Mouse (Mus musculus) heart, embryonic 11.5 days (tissue): ENCODE data around the gene Gm20388. TPM values are rescaled to one million over a fixed set of nuclear protein-coding genes. Genes with fewer than 3 reads are reported as not detected.
A peak's percentile ranks its signal among the peaks of the same experiment; 100 is the strongest.

Source experiments
- ATAC-seq: fragments of 200-750 bp; cut with Nextera tagmentation; replicated peaks from 2 replicates; pipeline ENCODE4 v1.8.0; 2017; ENCODE audit warnings: moderate library complexity; ENCODE audit not compliant: insufficient number of reproducible peaks, low FRiP score, low TSS enrichment
- H3K27ac ChIP-seq: fragments of 300-500 bp; sonication (generic); 2 replicates; pipeline ENCODE4 v1.5.1; 2014; ENCODE audit warnings: mild to moderate bottlenecking, low read depth, low read length
- H3K27me3 ChIP-seq: fragments of 300-500 bp; sonication (generic); 2 replicates; pipeline ENCODE4 v1.6.1; 2014; ENCODE audit warnings: mild to moderate bottlenecking, low read length, mixed read lengths; ENCODE audit not compliant: control insufficient read depth, insufficient read depth
- H3K36me3 ChIP-seq: fragments of 300-500 bp; sonication (generic); 2 replicates; pipeline ENCODE4 v1.6.1; 2014; ENCODE audit warnings: mild to moderate bottlenecking, low read length, moderate library complexity, mixed read lengths; ENCODE audit not compliant: control insufficient read depth, insufficient read depth
- H3K4me1 ChIP-seq: fragments of 300-500 bp; sonication (generic); 2 replicates; pipeline ENCODE4 v1.6.1; 2014; ENCODE audit warnings: low read length; ENCODE audit not compliant: control insufficient read depth, insufficient read depth
- H3K4me2 ChIP-seq: fragments of 300-500 bp; sonication (generic); 2 replicates; pipeline ENCODE4 v1.6.1; 2014; ENCODE audit warnings: mild to moderate bottlenecking, moderate library complexity
- H3K4me3 ChIP-seq: fragments of 300-500 bp; sonication (generic); 2 replicates; pipeline ENCODE4 v1.5.1; 2014; ENCODE audit warnings: low read depth, low read length
- H3K9ac ChIP-seq: fragments of 300-500 bp; sonication (generic); 2 replicates; pipeline ENCODE4 v1.6.1; 2014; ENCODE audit warnings: mild to moderate bottlenecking, low read depth, low read length, moderate library complexity
- H3K9me3 ChIP-seq: fragments of 300-500 bp; sonication (generic); replicated peaks from 2 replicates; pipeline ENCODE4 v1.6.1; 2016; ENCODE audit warnings: low read length; ENCODE audit not compliant: control insufficient read depth
- WGBS: fragments of 180-500 bp; shearing (Covaris S2); extraction: QIAGEN DNeasy Blood & Tissue Kit; methylation state at CpG from one replicate; pipeline ENCODE4 v1.1.7; 2014; ENCODE audit not compliant: insufficient replicate concordance; 5-methylcytosine and 5-hydroxymethylcytosine counted together
- polyA plus RNA-seq: library from polyadenylated mRNA; unstranded; fragments of >200 nt; fragmentation: Nextera tagmentation; extraction: Ambion mirVana; gene quantifications from 2 replicates; pipeline ENCODE4 v1.2.1, GENCODE M21; 2014

The Gm20388 gene
- polyA plus RNA-seq, 1 experiment from 2014 or later = 6.4 TPM

DNA sequence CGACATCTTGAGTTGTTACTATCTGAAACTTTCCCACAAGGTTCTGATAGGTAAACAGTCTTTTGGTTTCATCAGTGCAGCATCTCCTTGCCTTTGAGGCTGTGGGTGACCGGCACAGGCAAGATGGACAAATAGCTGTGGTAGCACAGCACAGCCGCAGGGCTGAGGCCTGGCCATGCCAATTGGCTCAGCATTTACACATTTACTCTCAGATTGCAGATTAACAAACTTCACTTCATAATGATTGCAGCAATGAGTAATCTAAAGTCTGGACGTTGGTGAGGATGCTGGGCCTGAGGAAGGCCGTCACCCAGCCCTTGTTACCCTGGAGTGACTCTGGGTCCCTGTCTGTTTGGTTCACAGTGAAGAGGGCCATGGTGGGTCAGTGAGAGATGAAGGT lies 4332.3 kb downstream of the Gm20388 start:
- 90% methylated on average over 5 of the region's 5 CpGs for WGBS
- peaks cover 3% of the 10 kb centered on the region; the same call in 1 of the 2 replicates for H3K36me3 ChIP-seq
- peaks cover 43% of the 10 kb centered on the region for H3K4me1 ChIP-seq
- H3K9ac ChIP-seq = no peak overlapping the region
- peaks cover 4% of the 10 kb centered on the region; the same call in 1 of the 2 replicates for H3K27me3 ChIP-seq
- no peak overlapping the region for H3K4me3 ChIP-seq
- no peak for ATAC-seq
- H3K9me3 ChIP-seq = 0 out of 2 replicates have a peak, but pooled peaks cover 2% of the 10 kb centered on the region
- H3K27ac ChIP-seq = no peak overlapping the region
- no peak overlapping the region for H3K4me2 ChIP-seq

DNA sequence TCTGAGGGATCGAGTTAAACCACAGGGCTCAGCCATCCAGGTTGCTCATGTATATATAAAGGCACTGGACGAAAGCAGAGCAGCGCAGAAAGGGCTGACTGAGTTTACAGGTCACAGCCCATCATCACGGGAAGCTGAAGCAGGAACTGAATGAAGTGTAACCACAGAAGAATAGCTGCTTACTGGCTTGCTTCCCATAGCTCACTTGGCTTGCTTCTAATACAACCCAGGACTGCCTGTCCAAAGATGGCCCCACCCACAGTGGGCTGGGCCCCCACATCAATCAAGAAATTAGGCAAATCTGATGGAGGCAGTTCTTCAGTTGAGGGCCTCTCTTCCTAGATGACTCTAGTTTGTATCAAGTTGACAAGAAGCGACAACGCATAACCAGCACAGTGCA lies 4336.9 kb downstream of the Gm20388 start:
- Histone ChIP-seq H3K27ac (no peak overlapping the region), H3K4me3 (no peak overlapping the region), H3K9ac (no peak overlapping the region), H3K4me1 (peaks cover 26% of the 10 kb centered on the region), H3K4me2 (no peak overlapping the region), H3K9me3 (0 out of 2 replicates have a peak, but pooled peaks cover 2% of the 10 kb centered on the region), H3K27me3 (peaks cover 2% of the 10 kb centered on the region; the same call in 1 of the 2 replicates), H3K36me3 (0 out of 2 replicates have a peak, but pooled peaks cover 3% of the 10 kb centered on the region)
- ATAC-seq = no peak
- WGBS = 90% methylated on average over 6 of the region's 6 CpGs

DNA sequence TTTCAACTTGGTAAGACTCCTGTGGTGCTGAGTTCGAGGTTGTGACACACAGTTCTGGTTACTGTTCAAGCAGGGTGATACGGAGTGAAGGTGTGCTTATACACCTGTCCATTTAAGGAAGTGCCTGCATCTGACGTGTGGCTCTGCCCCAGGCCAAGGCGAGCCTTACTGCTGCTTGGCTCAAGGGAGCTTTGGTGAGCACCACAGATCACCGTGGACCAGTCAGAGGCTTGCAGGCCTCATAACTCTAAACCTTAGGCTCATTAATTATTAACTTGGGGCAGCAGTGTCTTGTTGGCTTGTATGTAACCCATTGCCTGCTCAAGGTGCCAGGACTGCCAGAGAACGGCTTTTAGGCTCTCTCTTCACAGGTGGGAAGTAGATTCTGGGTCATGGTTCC lies 4338.0 kb downstream of the Gm20388 start:
- 83% methylated on average over 6 of the region's 6 CpGs for WGBS
- Histone ChIP-seq H3K4me1 (peaks cover 26% of the 10 kb centered on the region), H3K27me3 (peaks cover 2% of the 10 kb centered on the region; the same call in 1 of the 2 replicates), H3K4me3 (no peak overlapping the region), H3K36me3 (0 out of 2 replicates have a peak, but pooled peaks cover 2% of the 10 kb centered on the region), H3K9ac (no peak overlapping the region), H3K4me2 (no peak overlapping the region), H3K9me3 (0 out of 2 replicates have a peak, but pooled peaks cover 2% of the 10 kb centered on the region), H3K27ac (no peak overlapping the region)
- ATAC-seq = no peak

DNA sequence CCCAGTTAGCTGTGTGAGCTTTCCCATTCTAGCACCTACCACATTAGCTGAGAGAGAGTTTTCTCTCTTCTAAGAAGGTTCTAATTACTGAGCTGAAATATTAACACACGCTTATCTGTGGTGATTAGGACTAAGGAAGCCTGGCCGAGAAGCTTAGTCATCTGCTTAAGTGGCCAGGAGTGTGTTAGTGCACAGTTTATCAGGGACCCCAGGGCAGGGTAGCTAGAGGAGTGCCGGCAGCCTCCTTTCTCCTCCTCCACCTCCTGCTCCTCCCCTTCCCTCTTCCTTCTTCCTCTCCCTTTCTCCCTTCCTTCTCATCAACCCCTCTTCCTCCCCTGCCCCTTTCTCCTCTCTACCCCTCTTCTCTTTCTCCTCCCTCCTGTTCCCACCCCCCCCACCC lies 4339.6 kb downstream of the Gm20388 start:
- no peak overlapping the region for H3K27ac ChIP-seq
- H3K36me3 ChIP-seq = no peaks in the 10 kb centered on the region
- WGBS = 14% methylated on average over 3 of the region's 3 CpGs
- peaks cover 2% of the 10 kb centered on the region; the same call in 1 of the 2 replicates for H3K27me3 ChIP-seq
- no peak overlapping the region for H3K4me3 ChIP-seq
- no peak overlapping the region for H3K9ac ChIP-seq
- H3K4me2 ChIP-seq = no peak overlapping the region; the same call in 1 of the 2 replicates
- no peak; the same call in 1 of the 2 replicates for ATAC-seq
- H3K9me3 ChIP-seq = no peaks in the 10 kb centered on the region
- peaks cover 26% of the 10 kb centered on the region for H3K4me1 ChIP-seq

GRCm38 (mm10) chr8:124250785-124251184 lies 4340.1 kb downstream of the Gm20388 start:
- Histone ChIP-seq H3K9ac (no peak overlapping the region), H3K4me2 (no peak overlapping the region), H3K9me3 (no peaks in the 10 kb centered on the region), H3K4me1 (peaks cover 28% of the 10 kb centered on the region), H3K27ac (no peak overlapping the region), H3K36me3 (no peaks in the 10 kb centered on the region), H3K4me3 (no peak overlapping the region), H3K27me3 (peaks cover 2% of the 10 kb centered on the region; the same call in 1 of the 2 replicates)
- 32% methylated on average over 4 of the region's 4 CpGs for WGBS
- no peak for ATAC-seq

GRCm38 (mm10) chr8:124252533-124252950 lies 4341.9 kb downstream of the Gm20388 start:
- H3K36me3 ChIP-seq = no peaks in the 10 kb centered on the region
- no peak overlapping the region for H3K4me3 ChIP-seq
- peaks cover 39% of the 10 kb centered on the region for H3K4me1 ChIP-seq
- H3K4me2 ChIP-seq = no peak overlapping the region
- H3K27ac ChIP-seq = no peak overlapping the region
- 88% methylated on average over 5 of the region's 5 CpGs for WGBS
- H3K9ac ChIP-seq = no peak overlapping the region
- H3K27me3 ChIP-seq = peaks cover 1% of the 10 kb centered on the region; the same call in 1 of the 2 replicates
- H3K9me3 ChIP-seq = no peaks in the 10 kb centered on the region
- ATAC-seq = no peak

GRCm38 (mm10) chr8:124253939-124254338 lies 4343.3 kb downstream of the Gm20388 start:
- Histone ChIP-seq H3K9ac (no peak overlapping the region), H3K4me3 (no peak overlapping the region), H3K27me3 (no peaks in the 10 kb centered on the region), H3K27ac (no peak overlapping the region), H3K9me3 (no peaks in the 10 kb centered on the region), H3K4me1 (peaks cover 45% of the 10 kb centered on the region), H3K36me3 (no peaks in the 10 kb centered on the region), H3K4me2 (no peak overlapping the region)
- ATAC-seq = no peak
- 86% methylated on average over 6 of the region's 6 CpGs for WGBS

GRCm38 (mm10) chr8:124256841-124257240 lies 4346.2 kb downstream of the Gm20388 start:
- no peak for ATAC-seq
- Histone ChIP-seq H3K4me3 (no peak overlapping the region), H3K9ac (peak overlapping the region; percentile 43; the same call in 1 of the 2 replicates), H3K9me3 (no peaks in the 10 kb centered on the region), H3K36me3 (no peaks in the 10 kb centered on the region), H3K27me3 (no peaks in the 10 kb centered on the region), H3K4me2 (no peak overlapping the region), H3K27ac (no peak overlapping the region), H3K4me1 (peaks cover 39% of the 10 kb centered on the region)
- WGBS = 64% methylated on average over 9 of the region's 9 CpGs

GRCm38 (mm10) chr8:124257363-124257762 lies 4346.7 kb downstream of the Gm20388 start:
- Histone ChIP-seq H3K9me3 (no peaks in the 10 kb centered on the region), H3K4me3 (no peak overlapping the region), H3K4me2 (no peak overlapping the region), H3K27ac (no peak overlapping the region), H3K9ac (no peak overlapping the region), H3K27me3 (no peaks in the 10 kb centered on the region), H3K36me3 (no peaks in the 10 kb centered on the region), H3K4me1 (peaks cover 39% of the 10 kb centered on the region)
- no peak for ATAC-seq
- WGBS = 58% methylated on average over 10 of the region's 10 CpGs
